Mouse (Mus musculus) embryonic facial prominence, embryonic 11.5 days (tissue): ENCODE data around the gene Camta1. TPM values are rescaled to one million over a fixed set of nuclear protein-coding genes. Genes with fewer than 3 reads are reported as not detected.
A peak's percentile ranks its signal among the peaks of the same experiment; 100 is the strongest.

Source experiments
- ATAC-seq: fragments of 200-750 bp; cut with Nextera tagmentation; replicated peaks from 2 replicates; pipeline ENCODE4 v1.8.0; 2017; ENCODE audit warnings: low read depth; ENCODE audit not compliant: insufficient number of reproducible peaks, low FRiP score, low TSS enrichment
- DNase-seq: peaks from one replicate; pipeline ENCODE4 v3.0.0-alpha.2; 2015; ENCODE audit warnings: low spot score
- H3K27ac ChIP-seq: fragments of 300-500 bp; sonication (generic); replicated peaks from 2 replicates; pipeline ENCODE4 v1.5.1; 2014; ENCODE audit warnings: mild to moderate bottlenecking, low read depth, low read length, control low read depth
- H3K27me3 ChIP-seq: fragments of 300-500 bp; sonication (generic); 2 replicates; pipeline ENCODE4 v1.6.1; 2014; ENCODE audit warnings: mild to moderate bottlenecking, low read length, moderate library complexity, mixed read lengths; ENCODE audit not compliant: control insufficient read depth, insufficient read depth
- H3K36me3 ChIP-seq: fragments of 300-500 bp; sonication (generic); replicated peaks from 2 replicates; pipeline ENCODE4 v1.6.1; 2014; ENCODE audit warnings: low read depth, mild to moderate bottlenecking, low read length, moderate library complexity, mixed read lengths; ENCODE audit not compliant: control insufficient read depth, insufficient read depth
- H3K4me1 ChIP-seq: fragments of 300-500 bp; sonication (generic); 2 replicates; pipeline ENCODE4 v1.6.1; 2014; ENCODE audit warnings: low read length, mixed read lengths; ENCODE audit not compliant: control insufficient read depth, insufficient read depth
- H3K4me2 ChIP-seq: fragments of 300-500 bp; sonication (generic); 2 replicates; pipeline ENCODE4 v1.6.1; 2014; ENCODE audit warnings: low read depth, mild to moderate bottlenecking, control low read depth, low read length, moderate library complexity
- H3K4me3 ChIP-seq: fragments of 300-500 bp; sonication (generic); 2 replicates; pipeline ENCODE4 v1.5.1; 2014; ENCODE audit warnings: low read depth, low read length, control low read depth
- H3K9ac ChIP-seq: fragments of 300-500 bp; sonication (generic); replicated peaks from 2 replicates; pipeline ENCODE4 v1.6.1; 2014; ENCODE audit warnings: mild to moderate bottlenecking, control low read depth, low read length
- H3K9me3 ChIP-seq: fragments of 300-500 bp; sonication (generic); replicated peaks from 2 replicates; pipeline ENCODE4 v1.6.1; 2016; ENCODE audit warnings: mild to moderate bottlenecking, low read length, inconsistent platforms, mixed read lengths; ENCODE audit not compliant: control insufficient read depth
- WGBS: fragments of 180-500 bp; shearing (Covaris S2); extraction: QIAGEN DNeasy Blood & Tissue Kit; methylation state at CpG from one replicate; pipeline ENCODE4 v1.1.7; 2014; 5-methylcytosine and 5-hydroxymethylcytosine counted together
- polyA plus RNA-seq: library from polyadenylated mRNA; unstranded; fragments of >200 nt; fragmentation: Nextera tagmentation; extraction: Ambion mirVana; gene quantifications from 2 replicates; pipeline ENCODE4 v1.2.1, GENCODE M21; 2014

Camta1 gene
- polyA plus RNA-seq, 1 experiment from 2014 or later, result 130 TPM

DNA sequence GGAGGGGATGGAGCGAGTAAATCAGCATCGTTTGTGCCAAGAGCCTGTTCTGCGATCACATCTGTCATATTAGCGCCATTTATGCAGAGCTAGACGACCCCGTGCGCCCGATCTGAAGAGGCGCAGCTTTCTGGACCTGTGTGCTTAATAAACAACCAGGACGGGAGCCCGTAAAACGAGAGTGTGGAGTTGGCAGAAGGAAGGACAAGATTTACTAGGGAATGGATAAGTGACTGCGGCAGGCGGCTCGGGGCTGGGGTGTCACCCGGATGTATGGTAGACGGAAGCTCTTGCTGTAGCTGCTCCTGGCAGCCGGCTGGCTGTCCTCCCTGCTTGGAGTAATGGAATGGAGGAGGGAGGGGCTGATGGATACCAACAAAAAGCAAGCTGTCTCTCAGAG is 691.0 kb downstream of the Camta1 start:
- Histone ChIP-seq H3K36me3 (no peaks in the 10 kb centered on the region), H3K4me2 (no peak overlapping the region), H3K27ac (no peak overlapping the region), H3K9me3 (no peaks in the 10 kb centered on the region), H3K9ac (no peak overlapping the region), H3K4me1 (no peaks in the 10 kb centered on the region), H3K27me3 (no peaks in the 10 kb centered on the region), H3K4me3 (no peak overlapping the region)
- 76% methylated on average over 18 of the region's 18 CpGs for WGBS
- no peak for ATAC-seq
- no peak for DNase-seq

- ATAC-seq (no peak), DNase-seq (no peak)
- no peaks in the 10 kb centered on the region for H3K9me3 ChIP-seq
- no peaks in the 10 kb centered on the region for H3K27me3 ChIP-seq
- 82% methylated on average over 6 of the region's 6 CpGs for WGBS
- H3K4me2 ChIP-seq, result no peak overlapping the region
- no peak overlapping the region for H3K27ac ChIP-seq
- H3K36me3 ChIP-seq, result no peaks in the 10 kb centered on the region
- no peak overlapping the region for H3K9ac ChIP-seq
- H3K4me1 ChIP-seq, result no peaks in the 10 kb centered on the region
- H3K4me3 ChIP-seq, result no peak overlapping the region
These were observed 694.7 kb downstream of the Camta1 start for GRCm38 (mm10) chr4:151166969-151167368.

- no peaks in the 10 kb centered on the region for H3K27me3 ChIP-seq
- WGBS, result 19% methylated on average over 10 of the region's 10 CpGs
- H3K9ac ChIP-seq, result no peak overlapping the region
- no peaks in the 10 kb centered on the region for H3K9me3 ChIP-seq
- H3K4me3 ChIP-seq, result no peak overlapping the region
- DNase-seq (no peak), ATAC-seq (no peak)
- no peaks in the 10 kb centered on the region for H3K4me1 ChIP-seq
- no peak overlapping the region for H3K27ac ChIP-seq
- no peak overlapping the region for H3K4me2 ChIP-seq
- H3K36me3 ChIP-seq, result no peaks in the 10 kb centered on the region
These were observed 696.1 kb downstream of the Camta1 start for GRCm38 (mm10) chr4:151165539-151165938.

DNA sequence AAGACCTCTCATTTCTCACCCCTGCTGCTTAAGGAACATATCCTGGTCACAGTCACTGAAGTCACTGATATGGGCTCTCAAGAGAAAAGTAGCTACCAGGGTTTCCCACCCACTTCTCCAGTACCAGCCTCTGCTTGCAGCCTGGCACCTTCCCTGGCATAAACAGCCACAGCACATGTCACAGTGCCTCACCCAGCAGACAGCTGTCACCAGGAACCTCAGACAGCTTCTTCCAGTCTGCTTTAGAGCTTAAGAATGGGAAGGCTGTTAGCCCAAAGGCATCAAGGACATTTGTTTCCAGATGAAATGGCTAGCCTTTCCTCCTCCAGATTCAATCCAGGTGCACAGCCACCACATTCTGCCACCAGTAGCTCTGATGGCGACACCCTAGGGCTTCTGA is 697.4 kb downstream of the Camta1 start:
- WGBS, result 79% methylated on average over 1 of the region's 1 CpGs
- Histone ChIP-seq H3K9ac (no peak overlapping the region), H3K4me1 (no peaks in the 10 kb centered on the region), H3K9me3 (no peaks in the 10 kb centered on the region), H3K4me3 (no peak overlapping the region), H3K36me3 (no peaks in the 10 kb centered on the region), H3K27me3 (no peaks in the 10 kb centered on the region), H3K27ac (no peak overlapping the region), H3K4me2 (no peak overlapping the region)
- ATAC-seq (no peak), DNase-seq (no peak)

DNA sequence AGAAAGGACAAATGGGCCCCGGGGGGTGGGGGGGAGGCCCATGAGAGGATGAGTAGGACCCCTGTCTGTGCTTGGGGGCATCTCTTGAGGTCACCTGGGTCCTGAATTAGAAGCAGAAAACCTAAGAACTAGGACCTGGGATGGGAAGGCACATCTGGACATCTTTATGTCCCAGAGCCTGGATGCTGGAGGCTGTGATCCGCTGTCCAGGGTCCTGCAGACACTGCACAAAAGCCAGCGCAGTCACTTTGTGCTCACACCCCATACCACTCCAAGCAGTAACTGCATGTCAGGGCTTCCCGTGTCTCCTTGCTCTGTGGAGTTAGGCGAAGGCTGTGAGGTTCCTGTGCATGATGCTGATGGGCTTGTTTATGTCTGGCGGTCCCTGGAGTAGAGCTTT is 699.8 kb downstream of the Camta1 start:
- no peaks in the 10 kb centered on the region for H3K36me3 ChIP-seq
- no peaks in the 10 kb centered on the region for H3K4me1 ChIP-seq
- no peaks in the 10 kb centered on the region for H3K9me3 ChIP-seq
- H3K27me3 ChIP-seq, result no peaks in the 10 kb centered on the region
- DNase-seq (peak; percentile 56), ATAC-seq (no peak)
- WGBS, result 49% methylated on average over 6 of the region's 6 CpGs
- H3K9ac ChIP-seq, result no peak overlapping the region
- H3K4me3 ChIP-seq, result no peak overlapping the region
- no peak overlapping the region for H3K27ac ChIP-seq
- H3K4me2 ChIP-seq, result no peak overlapping the region

GRCm38 (mm10) chr4:151160932-151161331 is 700.7 kb downstream of the Camta1 start:
- no peak for DNase-seq
- H3K9ac ChIP-seq, result no peak overlapping the region
- no peak overlapping the region for H3K4me2 ChIP-seq
- H3K27me3 ChIP-seq, result no peaks in the 10 kb centered on the region
- H3K36me3 ChIP-seq, result no peaks in the 10 kb centered on the region
- WGBS, result 68% methylated on average over 4 of the region's 4 CpGs
- H3K9me3 ChIP-seq, result no peaks in the 10 kb centered on the region
- no peak overlapping the region for H3K27ac ChIP-seq
- no peak for ATAC-seq
- no peak overlapping the region for H3K4me3 ChIP-seq
- no peaks in the 10 kb centered on the region for H3K4me1 ChIP-seq

GRCm38 (mm10) chr4:151160476-151160875 is 701.2 kb downstream of the Camta1 start:
- WGBS, result 78% methylated on average over 8 of the region's 8 CpGs
- no peaks in the 10 kb centered on the region for H3K27me3 ChIP-seq
- no peak overlapping the region for H3K4me3 ChIP-seq
- no peaks in the 10 kb centered on the region for H3K4me1 ChIP-seq
- H3K4me2 ChIP-seq, result no peak overlapping the region
- H3K36me3 ChIP-seq, result no peaks in the 10 kb centered on the region
- no peaks in the 10 kb centered on the region for H3K9me3 ChIP-seq
- H3K9ac ChIP-seq, result no peak overlapping the region
- no peak overlapping the region for H3K27ac ChIP-seq
- ATAC-seq, result no peak
- DNase-seq, result no peak

DNA sequence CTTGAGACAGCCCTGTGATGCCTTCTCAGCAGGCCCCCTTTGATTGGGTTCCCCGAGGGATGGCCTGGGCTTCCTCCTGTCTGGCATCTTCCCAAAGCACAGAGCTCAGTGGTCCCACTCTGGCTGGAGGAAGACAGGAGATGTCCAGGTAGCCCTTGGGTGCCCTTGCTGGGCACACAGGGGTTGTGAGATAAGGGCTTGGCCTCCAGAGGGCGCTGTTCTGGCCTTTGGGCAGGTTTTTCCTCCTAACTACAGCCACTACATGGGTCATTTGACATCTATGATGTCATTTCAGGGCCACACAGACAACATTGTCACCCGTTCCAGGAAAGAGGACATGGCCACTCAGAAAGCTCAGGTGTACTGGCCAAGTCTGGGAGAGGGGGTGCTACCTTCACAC is 703.4 kb downstream of the Camta1 start:
- Histone ChIP-seq H3K4me3 (no peak overlapping the region), H3K27me3 (no peaks in the 10 kb centered on the region), H3K36me3 (no peaks in the 10 kb centered on the region), H3K9me3 (no peaks in the 10 kb centered on the region), H3K9ac (no peak overlapping the region), H3K4me1 (no peaks in the 10 kb centered on the region), H3K27ac (no peak overlapping the region), H3K4me2 (no peak overlapping the region)
- WGBS, result 54% methylated on average over 3 of the region's 3 CpGs
- ATAC-seq (no peak), DNase-seq (no peak)
